Mouse (Mus musculus): ENCODE data around the gene Amfr. TPM values are rescaled to one million over a fixed set of nuclear protein-coding genes. Genes with fewer than 3 reads are reported as not detected.
"Not testable (repeated sequence)": the region's sequence is repeated elsewhere in the genome, so short reads cannot be mapped to it uniquely, and the experiment has no call there.

Amfr gene
- 100 to 1,000 TPM in 1 of 2 experiments, 10 to 100 TPM in 1; 97.5 to 101 TPM for total RNA-seq (2021)
- long read RNA-seq, experiment 1, transcript Amfr-201 (14 exons, 3,880 nt) = major isoform, 374 of 404 reads
- long read RNA-seq, experiment 1, partial matches to known transcripts = 15 of 404 reads
- long read RNA-seq, experiment 1, other reads (novel, unspliced or antisense) = 13 of 404 reads
- long read RNA-seq, experiment 2, transcript Amfr-201 (14 exons, 3,880 nt) = major isoform, 376 of 425 reads
- long read RNA-seq, experiment 2, partial matches to known transcripts = 23 of 425 reads
- long read RNA-seq, experiment 2, other reads (novel, unspliced or antisense) = 24 of 425 reads

DNA sequence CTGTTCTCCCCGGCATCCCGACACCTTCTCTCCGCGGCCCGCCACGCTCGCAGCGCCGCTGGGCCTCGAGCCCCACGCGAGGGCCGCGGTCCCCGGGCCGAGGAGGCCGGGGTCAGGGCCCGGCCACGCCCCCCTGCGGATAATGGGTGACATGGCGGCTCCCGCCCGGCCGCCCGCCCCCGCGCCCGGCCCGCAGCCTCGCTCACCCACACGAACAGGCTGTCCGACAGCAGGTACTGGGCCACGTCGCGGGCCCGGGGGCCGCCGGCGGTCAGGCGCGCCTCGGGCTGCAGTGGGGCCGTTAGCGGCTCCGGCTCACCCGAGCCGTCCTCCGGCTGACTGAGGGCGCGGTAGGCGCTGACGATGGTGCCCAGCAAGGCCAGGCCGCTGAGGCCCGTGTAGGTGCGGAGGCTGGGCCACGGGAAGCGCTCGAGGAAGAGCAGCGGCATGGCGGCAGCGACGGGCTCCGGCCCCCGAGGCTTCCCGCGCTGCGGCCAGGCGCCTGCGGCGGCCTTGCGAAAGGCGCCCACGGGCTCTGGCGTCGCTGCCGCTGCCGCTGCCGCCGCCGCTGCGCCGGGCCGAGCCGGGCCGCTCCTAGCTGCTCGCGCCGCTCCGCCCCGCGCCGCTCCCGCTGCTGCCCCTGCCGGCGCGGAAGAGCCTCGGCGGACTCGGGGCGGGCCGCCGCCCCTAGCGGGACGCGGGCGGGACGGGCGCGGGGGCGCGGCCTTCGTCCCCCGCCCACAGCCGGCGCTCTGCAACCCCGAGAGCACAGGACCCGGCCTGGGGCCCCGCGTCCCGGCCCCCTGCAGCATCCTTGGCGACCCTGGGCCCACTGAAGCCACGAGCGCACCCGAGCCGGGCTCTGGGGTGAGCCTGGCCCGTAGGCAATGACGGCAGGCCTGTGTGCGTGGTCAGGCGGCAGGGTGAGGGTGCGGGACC, at the start of gene Amfr:
Amfr (minus strand) TSS at position 830 of the 939 bp plus-strand sequence.
- peak; percentile 50 for TF ChIP-seq CTCF (IDR thresholded peaks at IDR 0.05)
- Histone ChIP-seq H3K4me3 (peak within 1 kb of the TSS; percentile 95), H3K27ac (peak within 1 kb of the TSS; percentile 94)
- intact Hi-C loops (cut with DNase I) = no loop called here
- DNase-seq = peak; percentile 82

DNA sequence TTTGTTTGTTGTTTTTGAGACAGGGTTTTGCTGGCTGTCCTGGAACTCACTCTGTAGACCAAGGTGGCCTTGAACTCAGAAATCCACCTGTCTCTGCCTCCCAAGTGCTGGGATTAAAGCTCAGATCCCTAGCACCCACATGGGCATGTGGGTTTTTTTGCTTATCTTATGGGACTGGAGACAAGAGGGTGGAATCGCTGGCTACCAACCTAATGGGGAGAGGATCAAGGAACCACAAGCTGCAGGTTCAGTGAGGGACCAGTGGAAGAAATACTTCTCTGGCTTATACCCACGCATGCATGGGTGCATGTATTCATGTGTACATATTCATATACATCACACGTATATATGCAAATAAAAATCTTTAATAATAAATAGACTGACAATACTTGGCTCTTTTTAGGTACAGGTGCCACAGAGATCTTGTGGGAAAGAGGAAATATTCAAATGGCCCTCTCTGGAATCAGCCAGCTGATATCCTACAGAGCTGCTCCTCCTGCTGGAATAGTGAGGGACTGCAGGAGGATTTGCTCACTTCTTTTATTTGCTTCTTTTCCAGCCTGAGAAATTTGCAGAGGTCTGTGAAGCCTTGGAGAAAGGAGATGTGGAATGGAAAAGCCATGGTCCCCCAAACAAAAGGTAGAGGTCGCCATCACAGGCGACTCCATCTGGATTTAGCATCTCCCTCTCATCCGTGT, 44.7 kb upstream of the Amfr start:
- TF ChIP-seq CTCF (IDR thresholded peaks at IDR 0.05) = peak; percentile 85
- intact Hi-C loops (cut with DNase I) = loop anchor here (5.0 kb wide), 1 partner anchor 465 kb away; no protein-coding TSS in a partner anchor
- peak; percentile 56 for DNase-seq
- H3K27ac ChIP-seq = no peak overlapping the region
- no peak overlapping the region for H3K4me3 ChIP-seq

DNA sequence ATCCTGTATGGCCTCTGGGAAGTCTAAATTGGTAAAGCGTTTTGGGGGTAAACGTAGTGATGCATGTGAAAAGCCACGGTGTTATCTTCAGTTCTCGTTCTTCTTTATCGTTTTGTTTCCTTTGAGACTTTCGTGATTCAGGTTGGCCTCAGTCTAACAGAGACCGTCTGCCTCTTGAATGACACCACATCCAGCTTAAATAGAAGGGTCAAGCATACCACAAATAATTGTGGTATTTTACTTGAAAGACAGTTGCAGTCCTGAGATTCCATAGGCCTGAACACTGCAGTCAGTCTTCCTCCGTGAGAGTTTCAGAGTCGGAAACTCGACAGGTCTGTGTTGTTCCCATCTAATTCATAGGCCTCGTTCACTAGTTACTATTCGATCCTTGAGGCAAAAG, 40.1 kb upstream of the Amfr start:
- no peak overlapping the region for H3K4me3 ChIP-seq
- DNase-seq = no peak
- intact Hi-C loops (cut with DNase I) = no loop called here
- TF ChIP-seq CTCF (IDR thresholded peaks at IDR 0.05) = no peak
- H3K27ac ChIP-seq = no peak overlapping the region

DNA sequence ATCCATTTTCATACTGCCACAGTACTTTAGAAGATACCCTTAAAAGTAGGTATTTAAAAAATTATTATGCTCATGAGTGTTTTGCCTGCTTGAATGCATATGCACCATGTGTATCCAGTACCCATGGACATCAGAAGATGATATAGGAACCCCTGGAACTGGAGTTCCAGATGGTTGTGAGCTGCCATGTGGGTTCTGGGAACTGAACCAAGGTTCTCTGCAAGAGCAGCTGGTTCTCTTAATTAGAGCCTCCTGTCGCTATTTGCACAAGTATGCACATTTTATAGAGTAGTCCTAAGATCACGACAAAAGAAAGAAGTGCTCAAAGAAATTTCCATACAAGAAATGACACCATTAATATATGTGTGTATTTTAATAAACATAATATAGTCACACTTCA, 35.2 kb upstream of the Amfr start:
- TF ChIP-seq CTCF (IDR thresholded peaks at IDR 0.05) = no peak
- no peak overlapping the region for H3K27ac ChIP-seq
- no peak overlapping the region for H3K4me3 ChIP-seq
- no peak for DNase-seq
- intact Hi-C loops (cut with DNase I) = loop anchor here (10.0 kb wide), 1 partner anchor 383 kb away; no protein-coding TSS in a partner anchor

DNA sequence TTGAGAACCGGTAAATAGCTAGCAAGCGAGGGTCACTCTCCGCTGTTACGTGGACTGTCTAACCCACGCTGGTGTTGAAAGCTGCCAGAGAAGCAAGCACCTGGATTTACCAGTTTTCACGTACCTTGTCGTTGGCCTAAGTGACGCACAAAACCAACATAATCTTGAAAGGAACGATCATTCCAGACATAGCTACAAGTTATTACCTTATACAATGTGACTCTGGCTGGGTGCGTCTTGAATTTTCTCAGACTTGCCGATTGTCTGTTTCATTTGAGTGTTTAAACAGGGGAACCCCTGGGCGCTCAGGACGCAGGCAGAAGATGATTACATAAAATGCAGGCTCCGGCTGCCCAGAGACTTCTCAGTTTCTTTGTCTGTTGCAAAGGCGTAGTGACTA, 25.2 kb upstream of the Amfr start:
- intact Hi-C loops (cut with DNase I) = no loop called here

DNA sequence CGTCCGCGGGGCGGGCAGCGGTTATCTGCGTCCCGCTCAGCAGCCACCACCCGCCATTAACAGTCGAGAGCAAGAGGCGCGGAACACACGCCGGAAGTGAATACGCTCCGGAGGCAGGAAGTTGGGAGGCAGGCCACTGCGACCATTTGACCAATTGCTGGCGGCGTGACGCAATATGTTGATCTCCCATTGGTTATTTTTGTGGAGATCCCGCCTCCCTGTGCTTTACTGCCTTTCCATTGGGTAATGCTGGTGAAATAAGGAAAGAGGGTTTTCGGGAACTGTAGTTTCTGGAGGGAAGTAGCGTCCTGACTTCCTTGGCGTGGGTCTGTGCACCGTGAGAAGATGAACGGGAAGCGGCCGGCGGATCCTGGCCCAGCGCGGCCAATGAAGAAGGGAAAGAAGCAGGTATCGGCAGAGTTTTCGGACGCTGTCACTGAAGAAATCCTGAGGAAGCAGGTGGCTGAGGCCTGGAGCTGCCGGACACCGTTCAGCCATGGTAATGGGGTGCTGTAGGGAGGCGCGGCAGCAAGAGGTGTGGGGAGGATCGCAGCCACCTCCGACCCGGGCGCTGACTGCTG, 24.4 kb upstream of the Amfr start, which contains the start of the genes Nudt21 and Ogfod1:
Nudt21 (minus strand) TSS at position 88 of the 581 bp plus-strand sequence.
Ogfod1 (plus strand) TSS at position 255 of the 581 bp plus-strand sequence.
- DNase-seq = peak; percentile 94
- intact Hi-C loops (cut with DNase I) = no loop called here
- peak within 1 kb of the TSS; percentile 87 for H3K4me3 ChIP-seq
- no peak for TF ChIP-seq CTCF (IDR thresholded peaks at IDR 0.05)
- peak within 1 kb of the TSS; percentile 88 for H3K27ac ChIP-seq

More for the DNA sequence above, 25.2 kb upstream of the Amfr start:
- no peak for DNase-seq
- no peak for TF ChIP-seq CTCF (IDR thresholded peaks at IDR 0.05)
- H3K27ac ChIP-seq = peak overlapping the region; percentile 88
- H3K4me3 ChIP-seq = peak overlapping the region; percentile 87

DNA sequence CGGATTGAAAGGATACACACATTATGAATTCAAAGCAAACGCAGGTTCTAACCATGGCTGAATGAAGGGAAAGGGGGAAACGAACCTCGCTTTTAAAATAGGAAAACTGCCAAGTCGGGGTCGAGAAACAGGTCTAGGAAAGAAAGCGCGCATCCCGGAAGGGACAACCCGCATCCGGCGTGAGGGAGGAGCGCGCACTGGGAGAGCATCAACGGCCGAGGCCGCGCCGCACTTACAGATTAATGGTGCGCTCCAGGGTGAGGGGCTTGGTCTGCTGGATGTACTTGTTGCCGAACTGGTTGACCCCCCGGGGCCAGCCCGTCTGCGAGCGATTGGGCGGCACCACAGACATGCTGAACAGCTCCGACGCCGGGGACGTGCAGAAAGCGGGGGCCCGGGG, 23.9 kb upstream of the Amfr start:
- intact Hi-C loops (cut with DNase I) = not testable (repeated sequence)
- peak; percentile 63 for DNase-seq
- peak overlapping the region; percentile 87 for H3K27ac ChIP-seq
- peak overlapping the region; percentile 87 for H3K4me3 ChIP-seq

DNA sequence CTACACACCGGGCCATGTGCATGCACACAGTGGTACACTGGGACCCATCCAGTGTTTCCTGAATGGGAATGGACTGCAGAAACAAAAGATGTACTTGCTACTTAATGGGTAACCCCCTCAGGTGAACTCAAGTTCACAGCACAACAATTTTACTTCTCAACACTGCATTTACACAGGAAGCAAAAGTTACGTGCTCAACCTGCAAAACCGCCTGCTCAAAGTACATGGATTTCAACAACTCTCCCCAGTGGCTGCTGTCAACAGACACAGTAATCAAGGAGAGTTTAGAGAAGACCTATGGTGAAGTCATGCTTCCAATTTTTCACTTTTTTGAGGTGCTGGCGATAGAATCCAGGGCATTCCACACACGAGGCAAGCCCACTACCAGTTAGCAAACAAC, 22.6 kb upstream of the Amfr start:
- H3K27ac ChIP-seq = no peak overlapping the region
- TF ChIP-seq CTCF (IDR thresholded peaks at IDR 0.05) = no peak
- DNase-seq = no peak
- H3K4me3 ChIP-seq = no peak overlapping the region
- intact Hi-C loops (cut with DNase I) = no loop called here

DNA sequence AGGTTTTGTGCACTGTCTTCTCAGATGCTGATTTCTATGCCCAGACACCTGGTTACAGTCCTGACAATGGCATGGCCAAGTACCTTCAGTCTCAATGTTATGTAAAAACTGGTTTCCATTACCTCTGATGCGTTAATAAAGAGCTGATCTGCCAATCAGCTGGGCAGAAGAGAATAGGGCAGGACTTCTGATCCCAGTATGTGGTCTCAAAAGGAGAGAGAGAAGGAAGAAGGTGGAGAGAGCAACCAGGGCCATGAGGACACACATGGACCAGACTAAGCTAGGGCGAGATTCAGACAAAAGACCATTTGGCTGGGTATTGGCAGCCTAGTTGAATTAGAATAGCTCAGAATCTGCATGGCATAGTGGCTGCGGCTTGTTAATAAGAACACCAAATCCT, 21.0 kb upstream of the Amfr start:
- intact Hi-C loops (cut with DNase I) = no loop called here
- DNase-seq = no peak
- no peak overlapping the region for H3K27ac ChIP-seq
- no peak for TF ChIP-seq CTCF (IDR thresholded peaks at IDR 0.05)
- no peak overlapping the region for H3K4me3 ChIP-seq

DNA sequence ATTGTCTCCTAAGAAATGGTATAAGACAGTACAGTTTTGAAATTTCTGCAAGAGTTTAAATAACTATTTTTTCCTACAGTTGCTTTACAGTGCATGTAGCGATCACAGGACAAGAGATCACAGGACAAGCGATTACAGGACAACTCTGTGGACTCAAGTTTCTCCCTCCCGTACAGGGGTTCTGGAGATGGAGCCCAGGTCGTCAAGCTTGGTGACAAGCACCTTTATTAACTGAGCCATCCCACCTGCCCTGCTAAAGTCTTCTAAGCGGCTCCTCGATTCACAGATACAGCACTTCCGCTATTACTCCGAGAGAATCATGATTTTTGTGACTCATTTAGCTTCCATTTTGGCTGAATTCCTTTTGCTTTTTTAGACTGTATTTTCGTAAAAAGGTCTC, 17.1 kb upstream of the Amfr start:
- TF ChIP-seq CTCF (IDR thresholded peaks at IDR 0.05) = no peak
- Histone ChIP-seq H3K27ac (no peak overlapping the region), H3K4me3 (no peak overlapping the region)
- intact Hi-C loops (cut with DNase I) = no loop called here
- DNase-seq = no peak

DNA sequence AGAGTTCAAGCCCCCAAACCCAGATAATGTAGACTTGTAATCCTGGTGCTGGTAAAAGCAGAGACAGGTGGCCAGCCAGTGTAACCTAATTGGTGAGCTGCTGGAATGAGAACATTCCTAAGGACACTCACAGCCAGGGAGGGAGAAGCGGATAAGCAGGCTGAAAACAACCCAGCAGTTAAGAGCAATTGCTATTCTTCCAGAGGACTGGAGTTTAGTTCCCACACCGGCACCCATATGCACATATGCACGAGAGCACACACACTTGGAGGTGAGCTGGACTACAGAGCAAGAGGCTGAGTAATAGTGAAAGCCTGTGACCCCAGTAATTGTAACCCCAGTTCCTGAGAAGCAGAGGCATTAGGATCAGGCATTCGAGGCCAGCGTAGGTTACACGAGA, 11.3 kb upstream of the Amfr start:
- no peak for TF ChIP-seq CTCF (IDR thresholded peaks at IDR 0.05)
- no peak overlapping the region for H3K27ac ChIP-seq
- intact Hi-C loops (cut with DNase I) = no loop called here
- no peak for DNase-seq
- no peak overlapping the region for H3K4me3 ChIP-seq

DNA sequence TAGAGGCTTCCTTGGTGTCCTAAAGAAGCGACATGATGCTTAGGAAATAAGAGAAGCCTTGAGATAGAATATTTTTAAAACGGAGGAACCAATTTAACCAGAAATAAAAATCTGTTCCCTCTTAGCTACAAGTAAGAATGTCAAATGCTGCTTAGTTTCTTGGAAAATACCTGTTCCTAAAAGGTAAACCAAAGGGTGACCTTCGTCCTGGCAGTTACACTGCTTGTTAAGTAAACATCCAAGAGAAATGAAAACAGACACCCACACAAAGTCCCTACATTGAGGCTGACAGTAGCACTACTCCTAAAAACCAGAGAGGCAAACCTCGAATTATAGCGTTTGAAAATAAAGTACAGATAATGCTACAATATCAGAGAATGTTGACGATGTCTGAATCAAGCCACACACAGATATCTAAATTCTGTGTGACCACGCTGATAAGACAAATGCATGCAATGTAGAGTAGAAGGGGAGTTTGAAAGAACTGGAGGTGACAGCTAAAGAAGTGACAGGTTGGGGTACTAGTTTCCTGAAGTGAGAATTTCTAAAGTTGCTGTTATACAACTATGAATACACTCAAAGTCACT, 477 bp upstream of the Amfr start:
- no peak for TF ChIP-seq CTCF (IDR thresholded peaks at IDR 0.05)
- Histone ChIP-seq H3K4me3 (peak overlapping the region; percentile 95), H3K27ac (peak overlapping the region; percentile 92)
- DNase-seq = no peak
- intact Hi-C loops (cut with DNase I) = no loop called here

All from gastrocnemius, adult 2 months (tissue).